Mouse (Mus musculus): ENCODE measurements at regions not wholly inside any gene's neighbourhood (a gene's known extent, or its start where the extent isn't known, plus 50 kb on each side); places are given as distances from the start of the nearest gene placed in this dataset.
A peak's percentile ranks its signal among the peaks of the same experiment; 100 is the strongest.

DNA sequence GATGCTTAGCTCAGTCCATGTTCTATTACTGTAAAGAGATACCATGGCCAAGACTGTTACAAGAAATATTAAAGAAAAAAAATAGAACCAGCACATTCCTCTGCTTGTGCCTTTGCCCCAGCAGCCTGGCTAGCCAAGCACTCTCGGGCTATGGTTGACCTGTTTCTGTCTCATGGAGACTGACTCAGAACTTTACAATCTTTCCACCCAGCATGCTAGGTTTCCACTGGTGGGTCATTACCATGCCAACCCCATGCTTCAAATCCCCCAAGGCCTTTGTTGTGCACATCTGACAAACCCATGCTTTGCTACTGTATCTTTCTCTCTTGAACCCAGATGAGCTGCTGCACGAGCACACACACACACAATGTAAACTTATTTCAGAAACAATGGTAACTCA, 579.3 kb upstream of the 1700015G11Rik start:
- no peak for DNase-seq (ENCODE audit: low spot score)
- no peaks in the 10 kb centered on the region for H3K4me1 ChIP-seq (ENCODE audit: insufficient read depth, low read length)
- no peaks in the 10 kb centered on the region for H3K27me3 ChIP-seq (ENCODE audit: insufficient read depth, low read length)
- H3K27ac ChIP-seq (ENCODE audit: low read depth, low read length): no peak overlapping the region
- H3K9ac ChIP-seq (replicated peaks; ENCODE audit: low read length, poor library complexity, severe bottlenecking): no peak overlapping the region
- no peak overlapping the region for H3K4me3 ChIP-seq (ENCODE audit: low read depth, low read length)
- ATAC-seq (ENCODE audit: low FRiP score): no peak
- no peak for TF ChIP-seq CTCF (IDR thresholded peaks at IDR 0.05)
- 85% methylated on average over 2 of the region's 2 CpGs for WGBS
- no peaks in the 10 kb centered on the region for H3K9me3 ChIP-seq (ENCODE audit: low read length)
- no peaks in the 10 kb centered on the region for H3K36me3 ChIP-seq (ENCODE audit: insufficient read depth, low read length)
- no peak overlapping the region for H3K4me2 ChIP-seq (ENCODE audit: low read depth, low read length, poor library complexity, severe bottlenecking)

DNA sequence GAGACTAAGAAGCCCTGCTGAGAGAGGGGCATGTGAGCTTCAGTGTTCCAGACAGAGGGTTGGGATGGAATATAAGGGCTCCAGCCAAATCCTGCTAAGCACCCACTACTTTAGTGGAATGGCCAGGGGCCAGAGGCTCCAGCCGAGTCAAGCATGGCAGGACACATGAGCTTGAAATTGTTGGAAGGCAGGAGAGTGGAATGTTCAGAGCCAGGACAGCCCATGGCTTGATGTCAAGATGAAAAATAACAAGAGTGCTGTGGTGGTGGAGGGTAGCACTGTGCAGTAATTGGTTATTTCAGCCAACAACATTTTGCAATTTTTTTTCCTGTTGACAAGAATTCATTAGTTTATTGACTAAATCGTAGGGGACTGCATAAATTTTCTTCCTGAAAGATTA, 567.6 kb upstream of the 1700015G11Rik start:
- H3K27ac ChIP-seq (ENCODE audit: low read depth, low read length): no peak overlapping the region
- peak; percentile 26 for DNase-seq (ENCODE audit: low spot score)
- no peak overlapping the region for H3K4me2 ChIP-seq (ENCODE audit: low read depth, low read length, poor library complexity, severe bottlenecking)
- H3K9me3 ChIP-seq (ENCODE audit: low read length): no peaks in the 10 kb centered on the region
- no peaks in the 10 kb centered on the region for H3K4me1 ChIP-seq (ENCODE audit: insufficient read depth, low read length)
- no peaks in the 10 kb centered on the region for H3K27me3 ChIP-seq (ENCODE audit: insufficient read depth, low read length)
- TF ChIP-seq CTCF (IDR thresholded peaks at IDR 0.05): no peak
- no peak overlapping the region for H3K9ac ChIP-seq (replicated peaks; ENCODE audit: low read length, poor library complexity, severe bottlenecking)
- 63% methylated on average over 2 of the region's 2 CpGs for WGBS
- H3K36me3 ChIP-seq (ENCODE audit: insufficient read depth, low read length): no peaks in the 10 kb centered on the region
- H3K4me3 ChIP-seq (ENCODE audit: low read depth, low read length): no peak overlapping the region
- no peak; the same call in 1 of the 2 replicates for ATAC-seq (ENCODE audit: low FRiP score)

Data from midbrain, postnatal 0 days (tissue).